8 mouse cellular contexts compared by ENCODE assay signal in the genomic region with DNA sequence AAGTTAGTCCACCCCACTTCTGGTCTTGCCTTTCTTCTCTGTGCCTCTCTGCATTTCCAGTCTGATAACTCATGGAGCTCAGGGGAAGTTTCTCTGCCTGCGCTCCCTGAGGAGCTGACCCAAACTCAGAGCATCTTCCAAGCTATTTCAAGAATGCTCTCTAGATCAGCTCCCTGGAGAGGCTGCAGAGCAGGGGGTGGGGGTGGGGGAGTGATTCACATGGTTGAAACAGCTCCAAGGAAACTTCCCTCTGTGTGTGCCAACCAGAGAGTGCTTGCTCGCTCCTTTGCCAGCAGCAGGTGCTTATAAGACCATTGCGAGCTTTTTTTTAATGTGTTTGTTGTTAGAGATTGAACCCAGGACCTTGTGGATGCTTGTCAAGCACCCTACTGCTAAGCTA.
DNase-seq lines count a peak whose midpoint lies in the region; ATAC-seq and TF ChIP-seq lines count a peak whose summit lies in the region.
"Had no signal": no experiment of that assay in that cellular context is flagged by ENCODE, and none has a peak within 500 bp of the region (broad histone marks: within the 10 kb centered on the region; RNA-seq: fewer than 3 reads in every experiment).

No protein-coding gene starts in this region.

- no peak overlapping the region for H3K27ac ChIP-seq in hindbrain, embryonic 10.5 days
- H3K27ac ChIP-seq in hindbrain, embryonic 12.5 days: no peak overlapping the region
- H3K27ac ChIP-seq in left cerebral cortex, adult 2 months: no peak overlapping the region
- H3K27ac ChIP-seq in liver, embryonic 12.5 days: no peak overlapping the region
- H3K27ac ChIP-seq: midbrain, embryonic 10.5 days had no signal

- no peaks in the 10 kb centered on the region for H3K36me3 ChIP-seq in hindbrain, embryonic 10.5 days
- H3K36me3 ChIP-seq in hindbrain, embryonic 12.5 days: no peaks in the 10 kb centered on the region
- no peaks in the 10 kb centered on the region for H3K36me3 ChIP-seq in liver, embryonic 12.5 days
- H3K36me3 ChIP-seq: midbrain, embryonic 10.5 days had no signal

- H3K9me3 ChIP-seq in hindbrain, embryonic 10.5 days: no peaks in the 10 kb centered on the region
- H3K9me3 ChIP-seq in hindbrain, embryonic 12.5 days (replicated peaks): no peaks in the 10 kb centered on the region
- no peaks in the 10 kb centered on the region for H3K9me3 ChIP-seq in liver, embryonic 12.5 days (replicated peaks)
- H3K9me3 ChIP-seq: midbrain, embryonic 10.5 days had no signal

- H3K9ac ChIP-seq in hindbrain, embryonic 12.5 days: no peak overlapping the region
- no peak overlapping the region for H3K9ac ChIP-seq in liver, embryonic 12.5 days

- no peaks in the 10 kb centered on the region for H3K27me3 ChIP-seq in hindbrain, embryonic 10.5 days (ENCODE audit: insufficient read depth, poor library complexity, severe bottlenecking)
- no peaks in the 10 kb centered on the region for H3K27me3 ChIP-seq in hindbrain, embryonic 12.5 days
- H3K27me3 ChIP-seq in Patski: no peaks in the 10 kb centered on the region
- no peaks in the 10 kb centered on the region for H3K27me3 ChIP-seq in liver, embryonic 12.5 days (replicated peaks)

- POLR2A ChIA-PET in Patski (lab: Charles Lee): no interaction called here

- in situ Hi-C loops in Patski (cut with MboI; ENCODE audit: low pct_unique_long_range_greater_than_20kb): no loop called here

- H3K4me2 ChIP-seq in hindbrain, embryonic 12.5 days (replicated peaks): no peak overlapping the region
- no peak overlapping the region for H3K4me2 ChIP-seq in liver, embryonic 12.5 days

- DNase-seq in hindbrain, embryonic 10.5 days (ENCODE audit: low spot score): peak; percentile 4
- DNase-seq in 3T3-L1 (ENCODE audit: low read depth, low spot score) (peak; percentile 5), Patski (ENCODE audit: low read depth, low spot score) (peak; percentile 54)
- peak; percentile 16 to 18 for DNase-seq in left cerebral cortex, adult 2 months (ENCODE audit: extremely low spot score in 1 of 2, low spot score in 2 of 2)
- DNase-seq in spleen, adult 12 weeks (ENCODE audit: low spot score): no peak

- no peak for ATAC-seq in hindbrain, embryonic 12.5 days (ENCODE audit: low FRiP score)
- ATAC-seq in Patski: peak; percentile 97
- ATAC-seq in liver, embryonic 12.5 days: no peak

- CTCF ChIA-PET in Patski (lab: Charles Lee): interaction anchor here (2.4 kb wide), 1 partner anchor 11 kb away, joined by 8 read pairs; no protein-coding TSS in a partner anchor

- intact Hi-C loops in left cerebral cortex, adult 2 months (cut with DNase I): loop anchor here (10.0 kb wide), 1 partner anchor 490 kb away; a partner anchor contains a TSS

- WGBS in hindbrain, embryonic 10.5 days: 47% methylated on average over 3 of the region's 3 CpGs
- WGBS in hindbrain, embryonic 12.5 days: 46% methylated on average over 3 of the region's 3 CpGs
- 46% methylated on average over 3 of the region's 3 CpGs for WGBS in liver, embryonic 12.5 days (ENCODE audit: insufficient replicate concordance)

- TF ChIP-seq CTCF in Patski (IDR thresholded peaks at IDR 0.05): no peak
- TF ChIP-seq CTCF in left cerebral cortex, adult 2 months (IDR thresholded peaks at IDR 0.05): no peak

- no peak overlapping the region for H3K4me3 ChIP-seq in hindbrain, embryonic 10.5 days
- no peak overlapping the region for H3K4me3 ChIP-seq in hindbrain, embryonic 12.5 days
- H3K4me3 ChIP-seq in left cerebral cortex, adult 2 months: no peak overlapping the region
- H3K4me3 ChIP-seq in liver, embryonic 12.5 days: no peak overlapping the region
- H3K4me3 ChIP-seq: midbrain, embryonic 10.5 days had no signal

- H3K4me1 ChIP-seq in hindbrain, embryonic 10.5 days (replicated peaks): peaks cover 3% of the 10 kb centered on the region
- no peaks in the 10 kb centered on the region for H3K4me1 ChIP-seq in hindbrain, embryonic 12.5 days
- H3K4me1 ChIP-seq in liver, embryonic 12.5 days: no peaks in the 10 kb centered on the region
